Mouse (Mus musculus) liver, embryonic 15.5 days (tissue): ENCODE measurements around the gene Tbca. TPM values are rescaled to one million over a fixed set of nuclear protein-coding genes. Genes with fewer than 3 reads are reported as not detected.

Source experiments
- ATAC-seq: fragments of 200-750 bp; cut with Nextera tagmentation; 2 replicates; pipeline ENCODE4 v1.8.0; 2017; ENCODE audit warnings: moderate number of reproducible peaks, mild to moderate bottlenecking, moderate library complexity; ENCODE audit not compliant: insufficient read depth
- H3K27ac ChIP-seq: fragments of 300-500 bp; sonication (generic); replicated peaks from 2 replicates; pipeline ENCODE4 v1.5.1; 2015; ENCODE audit warnings: mild to moderate bottlenecking, inconsistent platforms
- H3K27me3 ChIP-seq: fragments of 300-500 bp; sonication (generic); 2 replicates; pipeline ENCODE4 v1.6.1; 2015; ENCODE audit warnings: mild to moderate bottlenecking, inconsistent platforms
- H3K36me3 ChIP-seq: fragments of 300-500 bp; sonication (generic); replicated peaks from 2 replicates; pipeline ENCODE4 v1.6.1; 2015; ENCODE audit warnings: moderate library complexity, mild to moderate bottlenecking, inconsistent platforms
- H3K4me1 ChIP-seq: fragments of 300-500 bp; sonication (generic); replicated peaks from 2 replicates; pipeline ENCODE4 v1.6.1; 2015; ENCODE audit warnings: inconsistent platforms
- H3K4me2 ChIP-seq: fragments of 300-500 bp; sonication (generic); 2 replicates; pipeline ENCODE4 v1.6.1; 2015; ENCODE audit warnings: moderate library complexity, mild to moderate bottlenecking, inconsistent platforms
- H3K4me3 ChIP-seq: fragments of 300-500 bp; sonication (generic); replicated peaks from 2 replicates; pipeline ENCODE4 v1.5.1; 2015; ENCODE audit warnings: mild to moderate bottlenecking, inconsistent platforms
- H3K9ac ChIP-seq: fragments of 300-500 bp; sonication (generic); 2 replicates; pipeline ENCODE4 v1.6.1; 2015; ENCODE audit warnings: moderate library complexity, mild to moderate bottlenecking, inconsistent platforms
- H3K9me3 ChIP-seq: fragments of 300-500 bp; sonication (generic); replicated peaks from 2 replicates; pipeline ENCODE4 v1.6.1; 2016; ENCODE audit warnings: inconsistent platforms
- WGBS: fragments of 180-500 bp; shearing (Covaris S2); methylation state at CpG from one replicate; pipeline ENCODE4 v1.1.7; 2015; ENCODE audit warnings: mixed read lengths; ENCODE audit not compliant: insufficient replicate concordance; 5-methylcytosine and 5-hydroxymethylcytosine counted together
- polyA plus RNA-seq: library from polyadenylated mRNA; unstranded; fragments of >200 nt; fragmentation: Nextera tagmentation; extraction: Ambion mirVana; gene quantifications from 2 replicates; pipeline ENCODE4 v1.2.1, GENCODE M21; 2015

The Tbca gene
- polyA plus RNA-seq, 1 experiment from 2014 or later: 86.2 TPM

GRCm38 (mm10) chr13:94871806-94872320, 83.2 kb downstream of the Tbca start:
- Histone ChIP-seq H3K9me3 (no peaks in the 10 kb centered on the region), H3K9ac (no peak overlapping the region), H3K27me3 (peaks cover 100% of the 10 kb centered on the region), H3K4me1 (peaks cover 7% of the 10 kb centered on the region), H3K4me2 (no peak overlapping the region), H3K36me3 (no peaks in the 10 kb centered on the region), H3K27ac (no peak overlapping the region), H3K4me3 (no peak overlapping the region)
- WGBS: 6% methylated on average over 7 of the region's 7 CpGs
- no peak for ATAC-seq

GRCm38 (mm10) chr13:94872439-94872838, 83.7 kb downstream of the Tbca start:
- Histone ChIP-seq H3K4me2 (no peak overlapping the region), H3K27me3 (peaks cover 100% of the 10 kb centered on the region), H3K36me3 (no peaks in the 10 kb centered on the region), H3K9me3 (no peaks in the 10 kb centered on the region), H3K4me3 (no peak overlapping the region), H3K4me1 (peaks cover 7% of the 10 kb centered on the region), H3K9ac (no peak overlapping the region), H3K27ac (no peak overlapping the region)
- WGBS: 3% methylated on average over 19 of the region's 19 CpGs
- no peak for ATAC-seq

- under 1% methylated on average over 54 of the region's 54 CpGs for WGBS
- ATAC-seq: no peak
Observed at GRCm38 (mm10) chr13:94873111-94874038, 84.7 kb downstream of the Tbca start.

GRCm38 (mm10) chr13:94874039-94874425, 85.3 kb downstream of the Tbca start:
- ATAC-seq: no peak
- Histone ChIP-seq H3K4me3 (no peak overlapping the region), H3K4me1 (no peaks in the 10 kb centered on the region), H3K36me3 (no peaks in the 10 kb centered on the region), H3K27ac (no peak overlapping the region), H3K9me3 (no peaks in the 10 kb centered on the region), H3K9ac (no peak overlapping the region), H3K27me3 (peaks cover 95% of the 10 kb centered on the region), H3K4me2 (no peak overlapping the region)
- WGBS: under 1% methylated on average over 8 of the region's 8 CpGs

More at GRCm38 (mm10) chr13:94873111-94874038, 84.7 kb downstream of the Tbca start:
- Histone ChIP-seq H3K36me3 (no peaks in the 10 kb centered on the region), H3K27ac (no peak overlapping the region), H3K4me1 (peaks cover 5% of the 10 kb centered on the region), H3K4me2 (no peak overlapping the region), H3K9me3 (no peaks in the 10 kb centered on the region), H3K4me3 (no peak overlapping the region), H3K9ac (no peak overlapping the region), H3K27me3 (peaks cover 100% of the 10 kb centered on the region)

- H3K27ac ChIP-seq: no peak overlapping the region
- H3K4me1 ChIP-seq: no peaks in the 10 kb centered on the region
- H3K9me3 ChIP-seq: no peaks in the 10 kb centered on the region
- WGBS: 2% methylated on average over 23 of the region's 23 CpGs
- no peak overlapping the region for H3K4me3 ChIP-seq
- H3K36me3 ChIP-seq: no peaks in the 10 kb centered on the region
- H3K4me2 ChIP-seq: no peak overlapping the region
- ATAC-seq: no peak
- peaks cover 90% of the 10 kb centered on the region for H3K27me3 ChIP-seq
- H3K9ac ChIP-seq: no peak overlapping the region
Observed at GRCm38 (mm10) chr13:94874656-94875395, 86.1 kb downstream of the Tbca start.

GRCm38 (mm10) chr13:94875396-94875880, 86.7 kb downstream of the Tbca start, which contains the start of gene Otp:
Gene Otp (plus strand): TSS chr13:94875602.
- no peaks in the 10 kb centered on the region for H3K36me3 ChIP-seq
- H3K4me1 ChIP-seq: no peaks in the 10 kb centered on the region
- WGBS: under 1% methylated on average over 30 of the region's 30 CpGs
- no peak for ATAC-seq
- no peak within 1 kb of the TSS for H3K9ac ChIP-seq
- no peak within 1 kb of the TSS for H3K4me2 ChIP-seq
- no peaks in the 10 kb centered on the region for H3K9me3 ChIP-seq
- no peak within 1 kb of the TSS for H3K4me3 ChIP-seq
- H3K27me3 ChIP-seq: peaks cover 90% of the 10 kb centered on the region
- H3K27ac ChIP-seq: no peak within 1 kb of the TSS

GRCm38 (mm10) chr13:94876286-94877210, 87.8 kb downstream of the Tbca start:
- no peak overlapping the region for H3K9ac ChIP-seq
- H3K9me3 ChIP-seq: no peaks in the 10 kb centered on the region
- ATAC-seq: no peak
- H3K4me2 ChIP-seq: no peak overlapping the region
- H3K27ac ChIP-seq: no peak overlapping the region
- H3K4me3 ChIP-seq: no peak overlapping the region
- H3K4me1 ChIP-seq: no peaks in the 10 kb centered on the region
- H3K36me3 ChIP-seq: no peaks in the 10 kb centered on the region
- peaks cover 90% of the 10 kb centered on the region for H3K27me3 ChIP-seq
- WGBS: 3% methylated on average over 30 of the region's 30 CpGs

- H3K36me3 ChIP-seq: no peaks in the 10 kb centered on the region
- H3K4me1 ChIP-seq: no peaks in the 10 kb centered on the region
- no peak overlapping the region for H3K4me3 ChIP-seq
- H3K27ac ChIP-seq: no peak overlapping the region
- no peak overlapping the region for H3K4me2 ChIP-seq
- no peak for ATAC-seq
- peaks cover 90% of the 10 kb centered on the region for H3K27me3 ChIP-seq
- no peaks in the 10 kb centered on the region for H3K9me3 ChIP-seq
- H3K9ac ChIP-seq: no peak overlapping the region
- WGBS: 2% methylated on average over 27 of the region's 27 CpGs
Observed at GRCm38 (mm10) chr13:94877211-94877590, 88.5 kb downstream of the Tbca start.

- peaks cover 90% of the 10 kb centered on the region for H3K27me3 ChIP-seq
- H3K4me1 ChIP-seq: peaks cover 7% of the 10 kb centered on the region
- H3K9ac ChIP-seq: no peak overlapping the region
- no peak for ATAC-seq
- WGBS: 13% methylated on average over 10 of the region's 10 CpGs
- no peak overlapping the region for H3K4me2 ChIP-seq
- H3K4me3 ChIP-seq: no peak overlapping the region
- no peaks in the 10 kb centered on the region for H3K36me3 ChIP-seq
- no peak overlapping the region for H3K27ac ChIP-seq
- no peaks in the 10 kb centered on the region for H3K9me3 ChIP-seq
Observed at GRCm38 (mm10) chr13:94877991-94878745, 89.5 kb downstream of the Tbca start.

- Histone ChIP-seq H3K4me3 (no peak overlapping the region), H3K9me3 (no peaks in the 10 kb centered on the region), H3K27me3 (peaks cover 90% of the 10 kb centered on the region), H3K27ac (no peak overlapping the region), H3K9ac (no peak overlapping the region), H3K4me1 (peaks cover 17% of the 10 kb centered on the region), H3K4me2 (no peak overlapping the region), H3K36me3 (no peaks in the 10 kb centered on the region)
- 4% methylated on average over 3 of the region's 3 CpGs for WGBS
- no peak for ATAC-seq
Observed at GRCm38 (mm10) chr13:94881201-94881600, 92.5 kb downstream of the Tbca start.
